Mouse (Mus musculus) lung, embryonic 16.5 days (tissue): ENCODE measurements at regions not wholly inside any gene's neighbourhood (a gene's known extent, or its start where the extent isn't known, plus 50 kb on each side); places are given as distances from the start of the nearest gene placed in this dataset.

Experiments
- ATAC-seq: fragments of 200-750 bp; cut with Nextera tagmentation; 2 replicates; pipeline ENCODE4 v1.8.0; 2017; ENCODE audit warnings: low read depth, mild to moderate bottlenecking, moderate library complexity
- H3K27ac ChIP-seq: fragments of 300-500 bp; sonication (generic); 2 replicates; pipeline ENCODE4 v1.5.1; 2014; ENCODE audit warnings: mild to moderate bottlenecking, control low read depth, low read length
- H3K27me3 ChIP-seq: fragments of 300-500 bp; sonication (generic); 2 replicates; pipeline ENCODE4 v1.6.1; 2014; ENCODE audit warnings: low read depth, low read length, mixed read lengths; ENCODE audit not compliant: control insufficient read depth, insufficient read depth
- H3K36me3 ChIP-seq: fragments of 300-500 bp; sonication (generic); 2 replicates; pipeline ENCODE4 v1.6.1; 2014; ENCODE audit warnings: low read length; ENCODE audit not compliant: control insufficient read depth, insufficient read depth
- H3K4me1 ChIP-seq: fragments of 300-500 bp; sonication (generic); replicated peaks from 2 replicates; pipeline ENCODE4 v1.6.1; 2014; ENCODE audit warnings: low read length, mixed read lengths; ENCODE audit not compliant: control insufficient read depth, insufficient read depth
- H3K4me2 ChIP-seq: fragments of 300-500 bp; sonication (generic); 2 replicates; pipeline ENCODE4 v1.6.1; 2014; ENCODE audit warnings: low read depth, low read length, control low read depth
- H3K4me3 ChIP-seq: fragments of 300-500 bp; sonication (generic); 2 replicates; pipeline ENCODE4 v1.5.1; 2014; ENCODE audit warnings: mild to moderate bottlenecking, low read length, control low read depth
- H3K9ac ChIP-seq: fragments of 300-500 bp; sonication (generic); 2 replicates; pipeline ENCODE4 v1.6.1; 2014; ENCODE audit warnings: low read length, control low read depth
- H3K9me3 ChIP-seq: fragments of 300-500 bp; sonication (generic); 2 replicates; pipeline ENCODE4 v1.6.1; 2016; ENCODE audit warnings: low read length; ENCODE audit not compliant: control insufficient read depth
- WGBS: fragments of 180-500 bp; shearing (Covaris S2); extraction: QIAGEN DNeasy Blood & Tissue Kit; methylation state at CpG from one replicate; pipeline ENCODE4 v1.1.7; 2014; 5-methylcytosine and 5-hydroxymethylcytosine counted together

DNA sequence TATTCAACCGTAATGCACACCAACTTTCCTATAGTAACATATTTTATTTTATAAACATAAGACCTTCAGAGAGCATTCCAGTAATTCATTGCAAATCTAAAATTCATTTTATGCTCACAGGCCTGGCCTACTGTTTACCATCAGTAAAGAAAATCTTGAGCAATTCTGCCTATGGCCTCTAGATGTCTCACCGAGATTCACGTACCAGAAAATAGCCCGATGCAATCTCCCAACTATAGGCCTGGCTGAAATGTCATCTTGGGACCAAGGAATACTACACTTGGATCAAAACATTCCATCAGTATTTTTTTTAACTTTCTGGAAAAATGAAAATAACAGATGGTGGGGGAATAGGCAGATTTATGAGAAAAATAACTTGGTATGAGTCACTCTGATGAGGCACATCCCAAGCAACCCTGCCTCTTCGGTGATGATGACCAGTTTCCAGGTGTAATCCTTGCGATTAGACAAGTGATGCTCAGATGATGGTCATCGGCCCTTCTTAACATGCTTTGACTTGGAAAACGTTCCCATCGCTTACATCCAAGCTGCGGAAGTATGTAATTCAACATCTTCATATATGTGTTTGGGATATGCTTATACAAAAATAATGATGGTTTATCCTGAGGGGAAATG is 439.9 kb downstream of the Nyap2 start:
- peak; percentile 28; the same call in 1 of the 2 replicates for ATAC-seq
- 54% methylated on average over 10 of the region's 10 CpGs for WGBS
- Histone ChIP-seq H3K4me1 (peaks cover 8% of the 10 kb centered on the region), H3K9ac (no peak overlapping the region), H3K27ac (no peak overlapping the region), H3K36me3 (no peaks in the 10 kb centered on the region), H3K27me3 (no peaks in the 10 kb centered on the region), H3K9me3 (no peaks in the 10 kb centered on the region), H3K4me3 (no peak overlapping the region), H3K4me2 (no peak overlapping the region)

DNA sequence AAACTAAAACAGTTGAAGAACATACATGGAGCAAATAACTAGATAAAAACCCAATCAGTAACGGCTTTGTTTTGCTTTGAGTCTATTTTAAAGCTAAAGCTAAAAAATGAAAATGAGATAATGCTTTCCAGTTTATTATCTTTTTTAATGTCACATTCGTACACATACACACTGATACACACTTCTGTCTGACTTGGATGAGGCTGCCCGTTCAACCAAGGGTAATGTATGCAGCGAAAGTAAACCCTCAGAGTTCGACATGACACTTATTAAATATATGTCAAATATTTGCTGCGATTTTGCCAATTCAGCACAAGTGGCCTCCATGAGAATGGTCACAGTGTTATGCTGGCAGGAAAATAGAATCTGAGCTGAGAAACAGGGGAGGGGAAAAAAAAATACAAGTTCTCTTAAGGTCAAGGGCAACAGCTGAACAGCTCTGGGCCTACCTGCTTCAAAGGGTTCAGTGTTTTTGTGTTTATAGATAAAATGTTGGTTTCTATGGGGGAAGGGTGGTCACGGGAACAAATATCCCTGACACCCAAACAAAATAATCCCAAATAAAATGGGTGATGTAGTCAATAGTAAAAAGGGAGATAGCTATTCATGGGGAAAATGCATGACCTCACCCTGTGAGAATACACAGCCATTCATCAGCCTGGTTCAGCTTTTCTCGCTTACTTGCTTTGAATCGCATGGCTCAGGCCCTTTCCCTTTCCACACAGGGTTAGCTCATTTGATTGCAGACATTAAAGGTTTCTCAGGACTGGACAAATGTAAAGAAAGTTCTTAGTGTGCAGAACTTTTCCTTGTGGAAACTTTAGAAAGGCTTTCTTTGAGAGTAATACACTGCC is 443.9 kb downstream of the Nyap2 start:
- H3K9me3 ChIP-seq: no peaks in the 10 kb centered on the region
- H3K4me1 ChIP-seq: peaks cover 8% of the 10 kb centered on the region
- H3K4me3 ChIP-seq: no peak overlapping the region
- no peaks in the 10 kb centered on the region for H3K27me3 ChIP-seq
- WGBS: 24% methylated on average over 9 of the region's 9 CpGs
- peak; percentile 45; the same call in 1 of the 2 replicates for ATAC-seq
- no peak overlapping the region for H3K4me2 ChIP-seq
- no peak overlapping the region for H3K9ac ChIP-seq
- H3K36me3 ChIP-seq: no peaks in the 10 kb centered on the region
- 0 out of 2 replicates have a peak overlapping the region, but pooled peaks have one; percentile 9 for H3K27ac ChIP-seq

GRCm38 (mm10) chr1:81522929-81523328 is 446.2 kb downstream of the Nyap2 start:
- Histone ChIP-seq H3K27me3 (no peaks in the 10 kb centered on the region), H3K36me3 (no peaks in the 10 kb centered on the region), H3K4me3 (no peak overlapping the region), H3K9me3 (no peaks in the 10 kb centered on the region), H3K4me1 (peaks cover 8% of the 10 kb centered on the region), H3K9ac (no peak overlapping the region), H3K4me2 (no peak overlapping the region), H3K27ac (no peak overlapping the region)
- WGBS: 85% methylated on average over 3 of the region's 3 CpGs
- ATAC-seq: no peak

- H3K9me3 ChIP-seq: no peaks in the 10 kb centered on the region
- H3K27me3 ChIP-seq: no peaks in the 10 kb centered on the region
- H3K4me3 ChIP-seq: no peak overlapping the region
- no peaks in the 10 kb centered on the region for H3K36me3 ChIP-seq
- no peak overlapping the region for H3K27ac ChIP-seq
- no peak overlapping the region for H3K4me2 ChIP-seq
- H3K9ac ChIP-seq: no peak overlapping the region
- H3K4me1 ChIP-seq: peaks cover 8% of the 10 kb centered on the region
- ATAC-seq: no peak
These were observed 449.1 kb downstream of the Nyap2 start for GRCm38 (mm10) chr1:81525821-81526220.

- H3K9me3 ChIP-seq: no peaks in the 10 kb centered on the region
- ATAC-seq: no peak
- no peak overlapping the region for H3K4me2 ChIP-seq
- H3K27ac ChIP-seq: no peak overlapping the region
- no peaks in the 10 kb centered on the region for H3K27me3 ChIP-seq
- H3K4me1 ChIP-seq: no peaks in the 10 kb centered on the region
- H3K4me3 ChIP-seq: no peak overlapping the region
- WGBS: 69% methylated on average over 5 of the region's 5 CpGs
- no peaks in the 10 kb centered on the region for H3K36me3 ChIP-seq
- H3K9ac ChIP-seq: no peak overlapping the region
These were observed 461.1 kb downstream of the Nyap2 start for GRCm38 (mm10) chr1:81537836-81538235.

DNA sequence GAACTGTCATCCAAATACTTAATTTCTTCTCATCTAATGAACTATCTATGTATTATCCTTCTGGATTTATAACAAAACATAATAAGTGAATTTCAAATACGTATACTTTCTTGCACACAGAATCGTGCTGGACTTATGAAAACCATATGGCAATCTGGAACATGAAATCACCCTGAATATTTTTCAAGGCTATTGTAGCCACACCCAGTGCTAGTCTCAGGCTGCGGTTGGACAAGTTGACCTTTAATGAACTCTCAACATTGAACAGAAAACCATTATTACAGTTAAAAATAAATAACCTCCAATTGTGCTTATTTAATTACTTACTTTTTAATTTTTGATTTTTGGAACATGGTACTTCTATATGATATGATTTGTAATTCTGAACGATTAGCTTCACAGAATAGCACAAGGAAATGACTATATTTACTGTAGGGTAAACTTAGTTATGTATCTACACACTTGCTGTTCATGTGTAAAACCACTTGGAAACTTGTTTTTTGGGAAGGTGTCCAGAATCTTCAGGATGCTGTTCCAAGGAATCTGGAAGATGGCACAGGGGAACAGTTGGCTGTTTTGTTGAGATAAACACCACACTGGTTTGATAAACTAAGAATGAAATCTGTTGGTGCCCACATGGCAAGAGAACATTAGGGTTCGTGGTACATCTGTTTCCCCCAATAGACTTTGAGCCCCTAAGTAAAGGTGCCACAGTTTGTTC is 463.0 kb downstream of the Nyap2 start:
- no peaks in the 10 kb centered on the region for H3K36me3 ChIP-seq
- no peaks in the 10 kb centered on the region for H3K27me3 ChIP-seq
- H3K4me3 ChIP-seq: no peak overlapping the region
- no peaks in the 10 kb centered on the region for H3K4me1 ChIP-seq
- 67% methylated on average over 5 of the region's 5 CpGs for WGBS
- H3K9me3 ChIP-seq: no peaks in the 10 kb centered on the region
- no peak overlapping the region for H3K4me2 ChIP-seq
- H3K9ac ChIP-seq: no peak overlapping the region
- no peak for ATAC-seq
- no peak overlapping the region for H3K27ac ChIP-seq

DNA sequence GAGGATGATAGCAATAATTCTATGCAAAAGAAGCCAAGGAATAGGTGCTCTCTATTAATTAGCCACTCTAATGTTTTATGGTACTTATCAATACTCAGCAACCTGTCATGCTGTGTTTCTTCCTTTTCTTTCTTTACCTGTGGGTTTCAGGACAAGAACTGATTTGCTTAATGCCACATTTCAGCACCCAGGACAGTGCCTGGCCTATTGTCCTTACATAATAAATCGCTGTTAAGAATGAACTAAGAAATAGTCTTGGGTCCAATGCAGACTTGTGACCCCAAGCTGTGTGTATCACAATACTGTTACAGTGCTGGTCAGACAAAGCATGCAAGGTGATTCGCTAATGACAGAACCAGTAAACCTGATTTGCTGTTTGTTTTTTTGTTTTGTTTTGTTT is 472.2 kb downstream of the Nyap2 start:
- no peak for ATAC-seq
- Histone ChIP-seq H3K4me3 (no peak overlapping the region), H3K36me3 (no peaks in the 10 kb centered on the region), H3K9me3 (no peaks in the 10 kb centered on the region), H3K4me2 (no peak overlapping the region), H3K27ac (no peak overlapping the region), H3K9ac (no peak overlapping the region), H3K4me1 (no peaks in the 10 kb centered on the region), H3K27me3 (no peaks in the 10 kb centered on the region)
- 67% methylated on average over 2 of the region's 2 CpGs for WGBS

DNA sequence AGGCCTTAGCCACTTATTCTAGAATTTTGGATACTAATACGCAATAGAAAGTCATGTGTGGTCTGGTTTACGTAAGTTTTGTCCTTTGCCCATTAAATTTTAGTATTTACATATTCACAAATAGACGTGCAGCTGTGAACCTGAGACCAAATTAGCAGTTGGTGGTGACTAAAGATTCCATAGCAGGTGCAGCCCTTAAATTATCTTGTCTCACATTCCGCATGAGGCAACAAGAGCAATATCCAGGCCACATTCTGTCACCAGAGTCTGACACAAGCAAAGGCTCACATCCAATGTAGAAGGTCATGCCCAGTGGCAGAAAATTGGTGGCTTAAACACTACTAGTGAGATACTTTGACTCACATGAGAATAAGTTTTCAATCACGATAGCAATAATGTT is 473.0 kb downstream of the Nyap2 start:
- Histone ChIP-seq H3K36me3 (no peaks in the 10 kb centered on the region), H3K4me1 (no peaks in the 10 kb centered on the region), H3K4me3 (no peak overlapping the region), H3K9ac (no peak overlapping the region), H3K4me2 (no peak overlapping the region), H3K27me3 (no peaks in the 10 kb centered on the region), H3K27ac (no peak overlapping the region), H3K9me3 (no peaks in the 10 kb centered on the region)
- no peak for ATAC-seq
- 80% methylated on average over 5 of the region's 5 CpGs for WGBS

GRCm38 (mm10) chr1:81552731-81553130 is 476.0 kb downstream of the Nyap2 start:
- no peaks in the 10 kb centered on the region for H3K4me1 ChIP-seq
- H3K4me2 ChIP-seq: no peak overlapping the region
- H3K9ac ChIP-seq: no peak overlapping the region
- H3K9me3 ChIP-seq: no peaks in the 10 kb centered on the region
- 82% methylated on average over 3 of the region's 3 CpGs for WGBS
- ATAC-seq: no peak
- no peak overlapping the region for H3K4me3 ChIP-seq
- H3K36me3 ChIP-seq: no peaks in the 10 kb centered on the region
- no peak overlapping the region for H3K27ac ChIP-seq
- H3K27me3 ChIP-seq: no peaks in the 10 kb centered on the region
